Mouse (Mus musculus): ENCODE measurements at regions not wholly inside any gene's neighbourhood (a gene's known extent, or its start where the extent isn't known, plus 50 kb on each side); places are given as distances from the start of the nearest gene placed in this dataset.

DNA sequence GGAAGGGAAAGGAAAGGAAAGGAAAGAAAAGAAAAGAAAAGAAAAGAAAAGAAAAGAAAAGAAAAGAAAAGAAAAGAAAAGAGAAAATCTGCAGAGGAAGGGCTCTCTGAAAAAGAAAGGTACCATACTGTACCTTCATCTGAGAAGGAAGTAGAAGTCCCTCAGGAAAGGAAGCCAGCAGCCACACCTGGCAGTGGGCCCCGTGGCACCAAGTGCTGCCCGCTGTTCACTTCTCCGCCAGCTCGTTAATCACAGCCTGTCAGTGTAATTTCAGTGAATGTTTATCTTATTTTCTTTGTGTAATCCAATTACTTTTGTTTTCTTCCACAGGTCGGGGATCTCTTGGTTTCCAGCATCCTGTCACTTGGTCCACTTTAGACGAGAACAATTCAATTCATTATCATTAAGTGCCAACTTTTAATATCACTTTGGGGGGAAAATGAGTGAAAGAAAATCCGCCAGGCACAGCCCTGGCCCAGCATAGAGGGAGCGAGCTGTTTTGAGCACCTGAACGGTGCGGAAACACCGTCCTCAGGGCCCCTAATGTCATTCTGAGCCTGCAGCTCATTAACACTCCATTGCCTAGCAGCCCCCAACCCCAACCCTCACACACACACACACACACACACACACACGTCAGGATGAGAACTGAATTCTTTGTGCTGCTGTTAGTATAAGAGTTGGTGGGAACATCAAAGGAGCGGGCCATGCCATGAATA is 309.7 kb downstream of the Irx2 start:
- no peak for DNase-seq (ENCODE audit: low spot score in 2 of 2)

GRCm38 (mm10) chr13:72947374-72948165 is 312.7 kb upstream of the Irx4 start:
- DNase-seq (ENCODE audit: low spot score in 2 of 2): no peak

DNA sequence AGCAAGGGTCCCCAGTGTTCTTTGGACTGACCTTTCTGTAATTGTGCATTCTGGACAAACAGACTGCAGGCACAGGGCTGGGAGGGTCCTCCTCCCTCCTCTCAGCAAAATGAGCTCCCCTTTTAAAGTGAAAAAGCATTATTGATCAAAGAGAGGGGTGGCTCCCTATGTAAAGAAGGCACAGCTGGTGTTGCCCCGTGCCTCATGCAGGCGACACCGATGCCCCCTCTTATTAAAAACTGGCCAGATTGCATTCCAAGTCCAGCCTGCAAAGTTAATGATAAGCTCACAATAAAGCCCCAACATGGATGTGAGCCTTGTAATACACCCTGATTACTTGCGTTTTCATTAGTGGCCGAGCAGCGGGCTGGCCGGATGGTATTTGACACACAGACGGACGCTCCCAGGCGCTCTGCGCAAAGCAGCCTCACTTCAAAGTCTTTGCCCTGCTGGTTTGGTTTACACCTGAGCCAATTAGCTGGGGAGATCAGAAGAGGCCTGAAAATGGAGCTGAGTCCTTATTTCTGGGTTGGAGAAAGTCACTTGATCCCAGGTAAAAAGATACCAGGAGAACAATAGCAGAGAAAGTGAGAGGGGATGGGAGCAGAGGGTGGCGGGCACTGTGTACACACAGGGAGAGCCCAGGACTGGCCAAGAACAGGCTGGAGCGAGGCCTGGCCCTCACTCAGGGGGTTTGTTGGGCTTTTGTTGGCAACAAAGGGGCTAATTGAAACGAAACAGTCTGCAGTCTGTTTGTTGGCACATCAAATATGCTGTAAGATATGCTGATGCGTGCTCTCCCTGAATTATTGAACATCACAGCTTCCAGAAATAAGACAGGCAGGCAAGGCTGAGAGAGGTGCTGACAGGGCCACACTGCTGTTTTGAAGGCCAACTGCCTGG is 301.4 kb upstream of the Irx4 start:
- DNase-seq (ENCODE audit: low spot score in 2 of 2): no peak

- no peak for DNase-seq (ENCODE audit: low spot score in 2 of 2)
Observed at GRCm38 (mm10) chr13:72961291-72961690, 299.0 kb upstream of the Irx4 start.

DNA sequence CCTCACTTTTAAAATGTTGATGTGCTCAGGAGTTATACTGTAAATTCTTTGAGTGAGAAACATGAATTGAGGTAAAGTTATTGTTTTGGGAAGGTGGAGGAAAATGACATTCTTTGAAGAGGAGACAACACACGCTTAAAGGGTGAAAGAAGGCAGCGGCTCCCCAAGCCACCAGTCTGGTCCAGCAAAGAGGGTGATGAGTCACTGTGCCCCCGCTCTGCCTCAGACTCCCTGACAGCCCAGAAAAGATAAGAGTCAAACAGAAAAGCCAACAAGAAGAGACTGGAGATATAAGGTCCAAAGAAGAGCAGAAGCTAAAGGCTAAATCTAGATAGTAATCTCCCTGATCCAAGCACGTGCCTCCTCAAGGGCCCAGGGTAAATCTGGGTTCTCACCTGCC is 288.1 kb upstream of the Irx4 start:
- no peak for DNase-seq (ENCODE audit: low spot score in 2 of 2)

DNA sequence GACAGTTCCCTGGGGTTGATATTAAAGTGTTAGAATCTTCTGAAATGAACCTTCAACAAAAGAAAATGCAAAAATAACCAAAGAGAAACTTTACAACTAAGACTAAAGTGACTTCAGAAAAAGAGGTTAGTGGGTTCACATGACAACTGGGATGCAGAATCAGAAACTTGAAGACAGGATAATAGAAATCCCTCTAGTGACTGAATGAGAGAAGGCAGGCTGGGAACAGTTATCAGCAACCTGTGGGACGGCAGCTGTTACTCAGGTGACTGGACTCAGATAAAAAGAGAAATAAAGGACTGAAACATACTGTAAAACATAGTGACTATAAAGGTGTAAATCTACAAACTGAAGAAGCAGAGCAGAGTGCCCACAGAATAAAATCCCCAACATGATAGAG is 287.4 kb upstream of the Irx4 start:
- DNase-seq (ENCODE audit: low spot score in 2 of 2): no peak

DNA sequence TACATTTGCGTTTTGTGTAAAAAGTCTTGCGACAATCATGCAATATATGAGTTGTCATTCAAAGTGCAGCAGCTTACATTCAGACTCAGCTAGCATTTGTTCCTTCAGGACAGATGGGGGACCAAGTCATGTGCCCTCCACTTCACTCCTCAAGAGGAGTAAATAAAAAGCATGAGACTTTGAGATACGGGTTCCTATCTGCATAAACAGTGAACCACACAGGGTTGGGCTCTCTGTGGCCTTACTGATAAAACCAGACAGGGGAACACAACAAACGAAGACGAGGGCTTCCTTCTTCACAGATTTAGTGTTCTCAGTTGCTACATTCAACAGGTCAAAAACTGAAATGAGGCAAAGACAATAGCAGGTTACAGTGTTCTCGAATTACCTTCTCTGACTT is 283.1 kb upstream of the Irx4 start:
- no peak for DNase-seq (ENCODE audit: low spot score in 2 of 2)

DNA sequence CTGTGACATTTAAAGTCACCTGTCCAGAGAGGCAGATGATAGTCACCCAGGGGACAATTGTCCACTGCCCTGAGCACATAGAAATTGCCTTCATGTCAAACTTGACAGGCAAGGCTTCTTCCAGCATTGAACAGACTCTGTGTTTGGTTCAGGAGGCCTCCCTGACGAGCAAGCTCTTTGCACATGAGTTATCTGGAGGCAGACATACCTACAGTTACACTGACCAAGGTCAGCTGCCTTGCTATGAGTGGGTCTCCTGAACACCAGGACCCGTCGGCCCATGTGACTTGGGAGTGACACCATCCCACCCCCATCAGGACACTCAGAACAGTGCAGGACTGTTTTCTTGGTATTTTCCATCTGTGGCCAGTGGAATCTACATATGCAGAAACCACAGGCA is 282.3 kb upstream of the Irx4 start:
- DNase-seq (ENCODE audit: low spot score in 2 of 2): no peak

DNA sequence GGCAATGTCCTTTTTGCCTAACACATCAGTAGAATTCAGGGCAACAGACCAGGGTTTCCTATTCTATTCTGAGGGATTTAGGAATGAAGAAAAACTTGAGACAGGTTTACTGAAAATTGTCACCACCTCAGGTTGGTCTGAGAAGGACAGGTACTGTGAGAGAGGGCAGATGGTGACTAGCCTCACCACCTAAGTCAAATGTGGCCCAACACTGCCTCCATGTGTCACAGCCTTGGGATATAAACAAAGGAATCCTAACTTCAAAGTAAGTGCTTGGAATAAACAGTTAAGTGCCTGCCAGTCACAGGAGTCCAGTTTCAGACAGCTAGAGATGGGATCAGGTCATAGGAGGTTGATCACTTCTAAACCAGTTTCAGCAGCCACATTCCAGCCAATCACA is 281.3 kb upstream of the Irx4 start:
- no peak for DNase-seq (ENCODE audit: low spot score in 2 of 2)

DNA sequence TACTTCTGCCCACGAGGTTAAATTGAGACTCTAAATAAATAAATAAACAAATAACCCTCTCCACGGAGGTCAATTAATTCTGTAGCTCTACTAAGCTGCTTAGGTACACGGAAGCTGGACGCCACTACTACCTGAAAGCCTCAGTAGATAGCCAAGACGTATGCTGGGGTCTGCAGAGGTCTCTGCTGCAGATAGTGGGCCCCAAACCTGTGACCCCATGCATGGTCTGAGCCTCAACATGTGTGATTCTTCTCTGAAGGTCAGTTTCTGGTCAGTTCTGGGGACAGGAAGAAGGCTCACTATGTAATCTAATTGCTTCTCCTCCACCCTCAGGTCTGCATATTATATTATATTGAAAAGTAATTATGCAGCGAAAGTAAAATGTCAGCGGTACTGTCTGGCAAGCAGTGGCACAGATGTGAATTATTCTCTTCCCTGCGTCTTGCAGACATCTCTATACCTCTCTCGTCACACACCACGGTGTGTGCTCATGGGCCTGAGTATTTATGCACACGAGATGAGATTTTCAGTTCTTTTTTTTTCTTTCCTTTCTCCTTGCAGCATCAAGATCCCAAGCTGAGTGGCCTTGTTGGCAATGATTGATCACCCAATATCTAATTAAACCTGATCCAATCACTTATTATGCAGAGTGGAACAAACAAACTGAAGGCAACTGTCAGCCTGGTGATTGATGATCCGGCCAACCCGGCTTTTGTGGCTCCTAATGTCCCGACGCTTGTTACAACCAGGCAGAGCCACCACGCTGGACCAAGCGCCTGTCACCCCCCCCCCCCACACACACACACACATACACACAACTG is 267.5 kb upstream of the Irx4 start:
- DNase-seq (ENCODE audit: low spot score in 2 of 2): no peak

GRCm38 (mm10) chr13:72993410-72993858 is 266.8 kb upstream of the Irx4 start:
- no peak for DNase-seq (ENCODE audit: low spot score in 2 of 2)

GRCm38 (mm10) chr13:72994538-72994937 is 265.7 kb upstream of the Irx4 start:
- no peak for DNase-seq (ENCODE audit: low spot score in 2 of 2)

GRCm38 (mm10) chr13:73008856-73009546 is 251.3 kb upstream of the Irx4 start:
- DNase-seq (ENCODE audit: low spot score in 2 of 2): no peak

- no peak for DNase-seq (ENCODE audit: low spot score in 2 of 2)
Observed at GRCm38 (mm10) chr13:73009547-73010475, 250.5 kb upstream of the Irx4 start.

GRCm38 (mm10) chr13:73019181-73019580 is 241.1 kb upstream of the Irx4 start:
- DNase-seq (ENCODE audit: low spot score in 2 of 2): no peak

GRCm38 (mm10) chr13:73031217-73031616 is 229.1 kb upstream of the Irx4 start:
- DNase-seq (ENCODE audit: low spot score in 2 of 2): no peak

- peak in 1 of 2 experiments; percentile 21 for DNase-seq (ENCODE audit: low spot score in 2 of 2)
Observed at GRCm38 (mm10) chr13:73033055-73033454, 227.2 kb upstream of the Irx4 start.

GRCm38 (mm10) chr13:73034065-73034831 is 226.0 kb upstream of the Irx4 start:
- DNase-seq (ENCODE audit: low spot score in 2 of 2): peak in 1 of 2 experiments; percentile 26

DNA sequence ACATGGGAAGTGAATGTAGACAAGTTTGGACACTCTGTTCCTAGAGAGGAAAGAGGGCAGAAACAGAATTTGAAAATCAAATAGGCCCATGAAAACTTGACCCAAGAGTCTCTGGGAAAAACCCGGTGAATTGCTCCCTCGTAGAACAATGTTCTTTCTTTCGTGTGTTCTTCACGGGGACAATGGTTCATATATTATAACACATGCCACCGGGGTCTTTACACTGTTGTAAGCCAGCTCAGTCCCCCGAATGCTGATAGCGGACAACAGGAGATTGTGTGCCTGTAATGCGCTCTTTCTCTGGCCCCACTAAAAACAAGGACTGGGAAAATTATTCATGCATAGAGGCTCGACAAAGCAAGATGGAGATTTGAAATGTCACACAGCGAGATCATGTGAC is 225.4 kb upstream of the Irx4 start:
- no peak for DNase-seq (ENCODE audit: low spot score in 2 of 2)
